Mouse (Mus musculus) gastrocnemius, postnatal 14 days (tissue): ENCODE data around the gene Duxf3. TPM values are rescaled to one million over a fixed set of nuclear protein-coding genes. Genes with fewer than 3 reads are reported as not detected.

Experiments
- total RNA-seq, 2 experiments: library from RNA; stranded (reverse); gene quantifications; 2 replicates each; pipeline ENCODE4 v1.2.3; 2021

Duxf3 gene
- total RNA-seq, 2 experiments from 2014 or later = not detected

Other genes with a start within 250 kb of the Duxf3 start
- not detected for gene AW822073, start 7.7 kb downstream of the Duxf3 start, total RNA-seq
- not detected for gene Gm4981, start 4.0 kb upstream of the Duxf3 start, total RNA-seq
- 10 to 100 TPM; 13.9 to 14.3 TPM for gene Gcc2, start 22.8 kb upstream of the Duxf3 start, total RNA-seq
- 10 to 100 TPM; 48.4 to 70.7 TPM for gene Lims1, start 90.8 kb upstream of the Duxf3 start, total RNA-seq
- gene Ranbp2, start 214.2 kb upstream of the Duxf3 start, total RNA-seq = 10 to 100 TPM; 45.3 to 45.6 TPM